ENCODE assay signal across 9 mouse cellular contexts in the genomic region with DNA sequence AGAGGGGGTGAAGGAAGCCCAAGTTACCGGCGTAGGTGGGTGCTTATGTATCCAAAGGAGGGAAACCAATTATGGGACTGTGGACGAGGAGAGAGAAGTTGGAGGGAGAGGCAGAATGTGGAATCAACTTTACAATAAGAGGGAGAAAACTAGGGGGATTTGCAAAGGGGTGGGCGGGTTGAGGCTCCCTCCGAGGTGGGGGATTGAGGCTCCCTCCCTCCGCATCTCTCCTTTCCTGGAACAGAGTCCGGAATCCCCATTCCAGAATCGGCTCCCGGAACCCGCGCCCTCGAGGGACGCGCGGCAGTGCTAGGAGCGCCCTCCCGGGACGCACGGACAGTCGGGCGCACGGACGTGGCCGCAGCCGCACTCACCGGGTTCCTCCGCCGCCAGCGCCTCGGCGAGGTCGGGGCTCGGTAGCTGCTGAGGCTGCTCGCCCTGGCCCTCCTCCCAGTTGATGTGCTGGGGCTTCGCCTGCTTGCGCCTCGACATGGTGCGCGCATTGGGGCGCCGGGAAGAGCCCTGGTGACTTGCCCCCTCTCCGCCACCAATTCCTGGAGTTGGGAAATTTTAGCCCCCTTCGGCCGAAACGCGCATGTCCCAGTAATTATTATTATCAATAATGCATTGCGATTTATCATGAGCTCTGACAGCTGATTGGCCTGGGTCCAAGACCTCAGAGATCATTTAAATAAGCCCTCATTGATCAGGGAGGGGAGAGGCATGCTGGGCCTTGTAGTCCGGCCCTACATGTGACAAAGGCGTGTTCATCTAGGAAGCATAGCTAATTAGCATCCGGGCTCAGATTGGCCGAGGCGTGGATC. TPM values are rescaled to one million over a fixed set of nuclear protein-coding genes. Genes with fewer than 3 reads are reported as not detected.
A peak's percentile ranks its signal among the peaks of the same experiment; 100 is the strongest.
DNase-seq lines count a peak whose midpoint lies in the region; ATAC-seq and TF ChIP-seq lines count a peak whose summit lies in the region.
"Had no signal": no experiment of that assay in that cellular context is flagged by ENCODE, and none has a peak within 500 bp of the region (broad histone marks: within the 10 kb centered on the region; RNA-seq: fewer than 3 reads in every experiment).

No protein-coding gene starts in this region.

- peaks cover 8% of the 10 kb centered on the region for H3K4me1 ChIP-seq in lung, embryonic 14.5 days (ENCODE audit: insufficient read depth)
- H3K4me1 ChIP-seq in forebrain, embryonic 10.5 days, result peaks cover 69% of the 10 kb centered on the region
- peaks cover 24% of the 10 kb centered on the region for H3K4me1 ChIP-seq in hindbrain, embryonic 14.5 days (replicated peaks; ENCODE audit: control insufficient read depth, insufficient read depth, low read length)
- no peaks in the 10 kb centered on the region for H3K4me1 ChIP-seq in liver, embryonic 14.5 days (replicated peaks; ENCODE audit: control insufficient read depth in 2 of 2, insufficient read depth in 2 of 2, low read length in 1 of 2)

- H3K4me3 ChIP-seq in lung, embryonic 14.5 days (ENCODE audit: low read depth, low read length), result peak overlapping the region; percentile 48
- peak overlapping the region; percentile 90 for H3K4me3 ChIP-seq in forebrain, embryonic 10.5 days
- H3K4me3 ChIP-seq in hindbrain, embryonic 14.5 days (replicated peaks; ENCODE audit: low read length), result peak overlapping the region; percentile 48
- peak overlapping the region; percentile 50 to 53 for H3K4me3 ChIP-seq in liver, embryonic 14.5 days (ENCODE audit: insufficient read depth in 1 of 2, low read depth in 2 of 2, low read length in 2 of 2)

- whole genome bisulfite sequencing in lung, embryonic 14.5 days, result under 1% methylated on average over 52 of the region's 52 CpGs
- under 1% methylated on average over 52 of the region's 52 CpGs for WGBS in forebrain, embryonic 10.5 days
- 1% methylated on average over 42 of the region's 52 CpGs for WGBS in hindbrain, embryonic 14.5 days
- WGBS in liver, embryonic 14.5 days (ENCODE audit: insufficient replicate concordance), result under 1% methylated on average over 52 of the region's 52 CpGs

- H3K36me3 ChIP-seq in lung, embryonic 14.5 days (ENCODE audit: insufficient read depth), result no peaks in the 10 kb centered on the region
- no peaks in the 10 kb centered on the region for H3K36me3 ChIP-seq in forebrain, embryonic 10.5 days (replicated peaks)
- H3K36me3 ChIP-seq in hindbrain, embryonic 14.5 days (replicated peaks; ENCODE audit: control insufficient read depth, insufficient read depth), result no peaks in the 10 kb centered on the region
- H3K36me3 ChIP-seq in liver, embryonic 14.5 days (replicated peaks; ENCODE audit: control insufficient read depth, insufficient read depth, low read depth), result no peaks in the 10 kb centered on the region

- peak; percentile 65 for DNase-seq in lung, embryonic 14.5 days
- no peak for DNase-seq in lung, postnatal 36 days
- DNase-seq in forebrain, embryonic 10.5 days (ENCODE audit: extremely low spot score, low spot score), result peak; percentile 86
- DNase-seq in hindbrain, embryonic 14.5 days (ENCODE audit: low spot score), result peak; percentile 77
- peak in 2 of 3 experiments; percentile 23 to 34 for DNase-seq in liver, embryonic 14.5 days (ENCODE audit: low read depth in 3 of 3, low spot score in 3 of 3)
- DNase-seq in testis, postnatal 10 days (ENCODE audit: low spot score), result peak; percentile 53
- DNase-seq in spleen, postnatal 36 days (ENCODE audit: low spot score in 2 of 2), result no peak
- DNase-seq in thymus, adult 18-20 months, result no peak

- H3K9ac ChIP-seq in lung, embryonic 14.5 days, result no peak overlapping the region
- H3K9ac ChIP-seq in hindbrain, embryonic 14.5 days, result peak overlapping the region; percentile 62
- no peak overlapping the region for H3K9ac ChIP-seq in liver, embryonic 14.5 days (replicated peaks)

- TF ChIP-seq CTCF in lung, embryonic 14.5 days (IDR thresholded peaks at IDR 0.05; ENCODE audit: low read depth), result no peak
- TF ChIP-seq CTCF in liver, embryonic 14.5 days (IDR thresholded peaks at IDR 0.05; ENCODE audit: low read depth), result no peak

- no peak for TF ChIP-seq EP300 in liver, embryonic 14.5 days (IDR thresholded peaks at IDR 0.05; ENCODE audit: low read depth)

- H3K9me3 ChIP-seq in lung, embryonic 14.5 days (ENCODE audit: low read depth, low read length), result no peaks in the 10 kb centered on the region
- no peaks in the 10 kb centered on the region for H3K9me3 ChIP-seq in forebrain, embryonic 10.5 days
- no peaks in the 10 kb centered on the region for H3K9me3 ChIP-seq in hindbrain, embryonic 14.5 days (ENCODE audit: control insufficient read depth, low read length)
- H3K9me3 ChIP-seq in liver, embryonic 14.5 days (ENCODE audit: control insufficient read depth, low read length), result no peaks in the 10 kb centered on the region

- peaks cover 73% of the 10 kb centered on the region for H3K27me3 ChIP-seq in lung, embryonic 14.5 days (ENCODE audit: insufficient read depth, low read length)
- peaks cover 36% of the 10 kb centered on the region for H3K27me3 ChIP-seq in forebrain, embryonic 10.5 days (ENCODE audit: poor library complexity, severe bottlenecking)
- peaks cover 44% of the 10 kb centered on the region for H3K27me3 ChIP-seq in hindbrain, embryonic 14.5 days (ENCODE audit: control insufficient read depth, insufficient read depth, low read length)
- peaks cover 63% of the 10 kb centered on the region for H3K27me3 ChIP-seq in liver, embryonic 14.5 days (ENCODE audit: control insufficient read depth, insufficient read depth, low read length)

- no peak overlapping the region for H3K27ac ChIP-seq in lung, embryonic 14.5 days (ENCODE audit: low read depth)
- H3K27ac ChIP-seq in forebrain, embryonic 10.5 days, result peak overlapping the region; percentile 96
- H3K27ac ChIP-seq in hindbrain, embryonic 14.5 days, result no peak overlapping the region
- no peak overlapping the region for H3K27ac ChIP-seq in liver, embryonic 14.5 days

- H3K4me2 ChIP-seq in lung, embryonic 14.5 days, result peak overlapping the region; percentile 89
- H3K4me2 ChIP-seq in hindbrain, embryonic 14.5 days (replicated peaks), result peak overlapping the region; percentile 92
- H3K4me2 ChIP-seq in liver, embryonic 14.5 days (ENCODE audit: low read depth), result peak overlapping the region; percentile 22

- peak; percentile 62; the same call in 1 of the 2 replicates for ATAC-seq in lung, embryonic 14.5 days (ENCODE audit: insufficient read depth)
- ATAC-seq in hindbrain, embryonic 14.5 days (ENCODE audit: low FRiP score), result peak; percentile 70
- peak; percentile 46 for ATAC-seq in liver, embryonic 14.5 days (ENCODE audit: insufficient read depth)

RNA-seq across cellular contexts. Expression of gene Sall4, which starts 1.0 kb away (rescaled TPM):
- polyA plus RNA-seq in lung, embryonic 14.5 days (2014; fragmentation: Nextera tagmentation; extraction: Ambion mirVana), result 0.22 and 0.33 TPM in 2 replicates
- 35.3 and 39.1 TPM in 2 replicates for polyA plus RNA-seq in forebrain, embryonic 10.5 days (2016; fragmentation: Nextera tagmentation; extraction: Ambion mirVana)
- 0.37 and 1.7 TPM in 2 replicates for polyA plus RNA-seq in hindbrain, embryonic 14.5 days (2014; fragmentation: Nextera tagmentation; extraction: Ambion mirVana)
- 1.9 TPM in 2 replicates for polyA plus RNA-seq in liver, embryonic 14.5 days (2012; rRNA removed)
- 3.9 and 4.9 TPM in 2 replicates for polyA plus RNA-seq in liver, embryonic 14.5 days (2014; fragmentation: Nextera tagmentation; extraction: Ambion mirVana)
- polyA plus RNA-seq: liver, adult 2 months had no signal

RNA-seq across cellular contexts. Expression of gene Atp9a, which starts 24.5 kb away (rescaled TPM):
- polyA plus RNA-seq in lung, embryonic 14.5 days (2014; fragmentation: Nextera tagmentation; extraction: Ambion mirVana), result 9.5 and 9.6 TPM in 2 replicates
- 8.7 and 9.0 TPM in 2 replicates for polyA plus RNA-seq in forebrain, embryonic 10.5 days (2016; fragmentation: Nextera tagmentation; extraction: Ambion mirVana)
- 77.1 and 82.0 TPM in 2 replicates for polyA plus RNA-seq in hindbrain, embryonic 14.5 days (2014; fragmentation: Nextera tagmentation; extraction: Ambion mirVana)
- 2.1 and 2.3 TPM in 2 replicates for polyA plus RNA-seq in liver, embryonic 14.5 days (2012; rRNA removed)
- polyA plus RNA-seq in liver, embryonic 14.5 days (2014; fragmentation: Nextera tagmentation; extraction: Ambion mirVana), result 1.3 and 1.7 TPM in 2 replicates

Comparison
In these comparisons a context has a peak if more than half of its experiments do, and no peak if none do; other contexts are left out.
1. DNase-seq: peak in lung, embryonic 14.5 days (single experiment), forebrain, embryonic 10.5 days (single experiment), hindbrain, embryonic 14.5 days (single experiment), liver, embryonic 14.5 days (2 of 3) and testis, postnatal 10 days (single experiment); none in lung, postnatal 36 days (single experiment), spleen, postnatal 36 days (0 of 2) and thymus, adult 18-20 months (0 of 2).
2. H3K4me2 ChIP-seq: peak in every context shown above with its lines; median percentile 92 in hindbrain, embryonic 14.5 days; 89 in lung, embryonic 14.5 days; 22 in liver, embryonic 14.5 days.
3. Peak in every context shown above with its lines, with median percentiles within 50 percentile points of each other: ATAC-seq and H3K4me3 ChIP-seq.